Mouse (Mus musculus): Measurements from ENCODE around the gene Neu4. TPM values are rescaled to one million over a fixed set of nuclear protein-coding genes. Genes with fewer than 3 reads are reported as not detected.
"Not testable (repeated sequence)": the region's sequence is repeated elsewhere in the genome, so short reads cannot be mapped to it uniquely, and the experiment has no call there.

Neu4 gene
- not detected in 2 replicates for polyA plus RNA-seq (2012; rRNA removed)

DNA sequence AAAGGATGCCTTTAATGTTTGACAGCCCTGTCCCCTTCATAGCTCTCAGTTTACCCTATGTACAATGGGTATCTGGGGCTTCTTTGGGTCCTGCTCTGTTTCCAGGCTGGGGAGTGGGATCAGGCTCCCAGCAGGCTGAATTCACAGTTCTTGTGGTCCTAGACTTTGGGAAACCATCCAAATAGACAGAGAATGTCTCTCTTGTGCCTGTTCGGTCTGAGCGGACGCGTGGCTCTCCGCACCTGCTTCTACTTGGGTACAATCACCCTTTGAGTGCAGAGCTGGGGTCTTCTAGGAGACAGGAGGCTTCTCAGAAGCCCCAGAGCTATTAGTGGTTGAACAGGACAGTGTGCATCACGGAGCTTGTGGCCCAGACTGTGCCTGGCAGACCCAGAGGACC is at the start of gene Neu4:
Gene Neu4, plus strand, starts transcription at position 301 of the 400 bp plus-strand sequence.
- TF ChIP-seq CTCF (IDR thresholded peaks at IDR 0.05; ENCODE audit: borderline replicate concordance, extremely low read depth, insufficient read depth, insufficient read length) (no peak), POLR2A (IDR thresholded peaks at IDR 0.05; ENCODE audit: borderline replicate concordance, extremely low read depth, insufficient read depth, insufficient read length, poor library complexity, severe bottlenecking) (no peak)
- DNase-seq (ENCODE audit: low read depth) = no peak

DNA sequence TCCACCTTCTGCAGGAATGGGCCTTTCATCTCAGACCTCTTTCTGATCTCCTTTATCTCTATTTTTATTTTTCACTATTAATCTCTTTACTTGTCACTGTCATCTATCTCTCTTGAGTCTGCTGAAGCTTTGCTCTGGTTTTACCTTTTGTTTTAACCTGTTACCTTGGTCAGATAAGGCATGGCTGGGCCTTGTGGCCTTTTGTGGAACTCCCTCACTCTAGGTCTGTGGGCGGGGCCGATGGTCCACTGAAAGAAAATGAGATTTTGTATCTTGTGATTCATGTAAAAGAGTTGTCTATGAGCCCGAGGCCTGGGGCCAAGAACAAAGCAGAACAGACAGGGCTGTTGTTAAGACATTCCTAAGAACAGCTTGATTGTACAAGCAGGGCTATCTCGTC is 49.5 kb upstream of the Neu4 start:
- DNase-seq (ENCODE audit: low read depth) = not testable (repeated sequence)

DNA sequence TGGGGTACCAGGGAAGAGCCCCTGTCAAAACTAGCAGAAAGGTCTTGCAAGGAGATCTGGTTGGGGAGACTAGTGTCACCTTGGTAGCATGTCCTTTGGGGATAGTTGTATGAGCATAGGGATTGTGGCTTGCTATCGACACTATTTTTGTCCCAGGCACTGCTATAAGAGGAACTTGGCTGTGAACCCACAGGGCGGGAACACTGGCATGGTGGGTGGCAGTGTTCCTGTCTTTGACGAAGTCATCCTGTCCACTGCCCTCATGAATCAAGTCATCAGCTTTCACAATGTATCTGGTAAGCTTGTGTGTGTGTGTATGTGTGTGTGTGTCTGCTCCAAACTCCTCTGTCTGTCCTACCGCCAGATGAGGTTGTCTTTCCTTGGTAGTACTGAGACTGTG is 44.5 kb upstream of the Neu4 start:
- DNase-seq (ENCODE audit: low read depth) = not testable (repeated sequence)

DNA sequence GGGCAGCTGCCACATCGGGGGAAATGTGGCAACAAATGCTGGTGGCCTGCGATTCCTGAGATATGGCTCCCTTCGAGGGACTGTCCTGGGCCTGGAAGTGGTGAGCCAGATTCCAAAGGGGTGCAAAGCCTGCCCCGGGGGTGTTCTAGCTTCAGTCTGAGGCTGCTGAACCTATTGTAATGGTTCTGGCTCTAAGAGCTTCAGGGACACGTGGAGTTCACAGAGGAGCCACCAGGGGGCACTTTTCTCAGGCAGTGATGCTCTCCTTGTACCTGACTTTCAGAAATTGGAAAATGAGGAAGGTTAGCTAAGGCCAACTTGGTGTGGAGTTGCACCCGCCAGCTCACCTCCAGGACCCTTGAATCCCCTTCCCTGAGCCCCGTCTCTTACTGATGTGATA is 42.0 kb upstream of the Neu4 start:
- DNase-seq (ENCODE audit: low read depth) = not testable (repeated sequence)

DNA sequence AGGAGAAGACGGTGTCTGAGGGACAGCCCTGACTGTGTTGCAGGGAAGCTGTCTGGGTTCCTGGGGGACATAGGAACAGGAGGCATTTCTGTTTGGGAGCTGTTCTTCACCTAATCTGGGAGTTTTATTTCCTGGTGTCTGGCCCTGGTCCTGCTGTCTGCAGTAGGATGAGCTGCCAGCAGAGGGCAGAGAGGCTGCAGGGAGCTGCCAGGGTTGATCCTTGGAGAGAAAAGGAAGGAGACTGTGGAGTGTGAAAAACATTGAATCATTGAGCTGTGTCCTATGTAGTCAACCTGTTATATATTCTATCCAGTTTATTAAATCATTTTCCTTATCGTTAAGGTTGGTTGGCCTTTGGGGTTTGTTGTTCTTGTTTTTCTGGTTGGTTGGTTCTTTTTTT is 39.3 kb upstream of the Neu4 start:
- DNase-seq (ENCODE audit: low read depth) = not testable (repeated sequence)

DNA sequence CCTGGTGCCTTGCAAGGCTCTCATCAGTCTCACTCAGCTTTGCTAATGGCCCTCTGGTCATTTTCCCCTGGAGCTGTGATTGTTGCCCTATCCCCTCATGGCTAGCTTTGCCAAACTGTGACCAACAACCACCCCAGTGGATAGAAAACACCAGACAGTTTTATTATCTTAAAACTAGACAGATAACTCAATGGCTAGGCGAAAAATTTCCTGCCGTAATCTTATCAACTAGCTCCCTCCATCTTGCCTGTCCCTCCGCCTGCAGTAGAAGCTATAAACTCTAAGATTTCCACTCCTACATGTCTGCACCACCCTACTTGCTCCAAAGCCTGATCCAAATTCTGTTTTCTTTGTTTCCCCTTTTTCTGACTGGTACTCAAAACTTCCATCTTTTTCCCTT is 34.1 kb upstream of the Neu4 start:
- no peak for DNase-seq (ENCODE audit: low read depth)
- TF ChIP-seq CTCF (IDR thresholded peaks at IDR 0.05; ENCODE audit: borderline replicate concordance, extremely low read depth, insufficient read depth, insufficient read length) (no peak), POLR2A (IDR thresholded peaks at IDR 0.05; ENCODE audit: borderline replicate concordance, extremely low read depth, insufficient read depth, insufficient read length, poor library complexity, severe bottlenecking) (no peak)

DNA sequence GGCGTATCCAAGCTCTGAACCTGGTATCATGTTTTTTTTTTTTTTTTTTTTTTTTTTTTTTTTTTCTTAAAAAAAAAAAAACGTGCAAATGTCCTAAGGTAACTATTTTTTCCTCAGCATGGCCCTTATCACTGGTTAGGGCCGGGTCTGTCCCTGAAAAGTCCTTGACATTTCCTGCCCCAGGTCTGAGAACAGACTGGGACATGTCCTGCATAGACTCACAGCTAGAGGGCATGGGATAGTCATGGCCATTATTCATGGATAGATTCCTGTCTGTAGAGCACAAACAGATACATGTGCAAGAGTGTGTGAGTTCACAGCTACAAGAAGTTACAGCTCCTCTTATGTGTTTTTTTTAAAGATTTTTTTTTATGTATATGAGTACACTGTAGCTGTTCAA is 31.5 kb upstream of the Neu4 start:
- DNase-seq (ENCODE audit: low read depth) = no peak
- TF ChIP-seq CTCF (IDR thresholded peaks at IDR 0.05; ENCODE audit: borderline replicate concordance, extremely low read depth, insufficient read depth, insufficient read length) = no peak
- TF ChIP-seq POLR2A (IDR thresholded peaks at IDR 0.05; ENCODE audit: borderline replicate concordance, extremely low read depth, insufficient read depth, insufficient read length, poor library complexity, severe bottlenecking) = no peak

DNA sequence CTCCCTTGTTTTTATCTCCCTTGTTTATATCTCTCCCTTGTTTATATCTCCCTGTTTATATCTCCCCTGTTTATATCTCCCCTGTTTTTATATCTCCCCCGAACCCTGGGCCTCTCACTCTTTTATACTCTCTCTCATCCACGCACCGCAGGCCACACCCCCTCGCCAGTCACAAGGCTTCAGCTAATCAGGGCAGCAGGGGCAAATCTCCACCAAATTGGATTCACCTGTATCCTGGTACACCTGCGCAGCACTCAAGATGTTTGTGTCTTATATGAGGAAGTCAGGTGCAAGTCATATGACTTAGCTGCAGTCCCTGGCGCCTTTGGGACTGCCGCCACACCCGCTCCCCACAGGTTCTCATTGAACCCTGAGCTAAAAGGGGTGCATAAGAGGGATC is 30.0 kb upstream of the Neu4 start, which contains the start of gene Gal3st2c:
Gene Gal3st2c, plus strand, starts transcription at position 301 of the 400 bp plus-strand sequence.
- not testable (repeated sequence) for DNase-seq (ENCODE audit: low read depth)

DNA sequence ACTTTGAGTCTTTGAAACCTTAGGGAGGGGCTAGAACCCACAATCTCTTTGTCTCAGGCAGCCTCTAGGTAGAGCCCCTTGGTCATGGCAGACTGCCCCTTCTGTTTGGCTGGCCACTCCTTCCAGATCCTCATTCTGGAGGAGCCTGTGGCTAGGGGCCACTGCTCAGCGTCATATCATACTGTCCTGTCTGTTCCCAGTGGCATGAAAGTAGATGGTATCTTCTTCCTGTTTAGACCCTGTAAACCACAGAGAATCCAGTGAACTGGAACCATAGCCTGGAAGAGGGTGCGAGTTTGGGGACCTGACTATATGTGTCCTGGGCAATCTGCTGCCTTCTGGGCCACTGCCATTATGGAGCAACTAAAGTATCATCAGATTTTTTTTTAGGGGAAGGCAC is 29.2 kb upstream of the Neu4 start:
- not testable (repeated sequence) for DNase-seq (ENCODE audit: low read depth)

DNA sequence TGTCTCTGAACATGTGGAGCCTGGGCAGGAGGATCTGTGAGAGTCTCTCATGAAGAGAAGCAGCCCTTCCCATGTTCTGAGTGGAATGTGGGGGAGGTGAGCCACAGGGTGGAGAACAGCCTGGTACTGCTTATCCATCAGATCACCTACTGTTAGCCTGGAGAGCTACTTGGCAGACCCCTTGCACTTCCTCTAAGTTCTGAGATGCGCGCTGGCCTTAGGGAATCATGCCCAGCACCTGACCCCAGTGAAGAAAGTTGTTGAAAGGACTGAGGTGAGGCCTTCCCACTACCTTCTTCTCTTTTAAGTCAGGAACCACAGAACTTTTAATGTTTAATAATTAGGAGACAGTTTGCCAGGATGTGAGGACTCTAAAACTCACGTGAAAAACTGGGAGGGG is 28.8 kb upstream of the Neu4 start:
- not testable (repeated sequence) for DNase-seq (ENCODE audit: low read depth)

DNA sequence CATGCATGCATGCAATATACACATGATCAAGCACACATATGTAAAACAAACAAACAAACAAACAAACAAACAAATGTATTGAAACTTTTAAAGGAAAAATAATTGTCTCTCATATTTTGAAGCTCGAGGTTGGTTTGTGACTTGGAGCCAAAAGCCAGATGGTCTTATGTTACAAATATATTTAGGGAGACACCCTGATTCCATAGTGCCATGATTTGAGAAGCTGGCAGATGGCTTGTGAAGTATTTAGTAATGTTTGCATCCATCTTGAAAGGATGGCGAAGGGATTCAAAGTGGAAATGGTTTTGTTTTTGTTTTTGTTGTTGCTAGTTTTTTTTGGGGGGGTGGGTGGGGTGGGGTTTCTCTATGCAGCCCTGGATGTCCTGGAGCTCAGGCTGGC is 19.2 kb upstream of the Neu4 start:
- TF ChIP-seq CTCF (IDR thresholded peaks at IDR 0.05; ENCODE audit: borderline replicate concordance, extremely low read depth, insufficient read depth, insufficient read length) (no peak), POLR2A (IDR thresholded peaks at IDR 0.05; ENCODE audit: borderline replicate concordance, extremely low read depth, insufficient read depth, insufficient read length, poor library complexity, severe bottlenecking) (no peak)
- peak; percentile 43 for DNase-seq (ENCODE audit: low read depth)

DNA sequence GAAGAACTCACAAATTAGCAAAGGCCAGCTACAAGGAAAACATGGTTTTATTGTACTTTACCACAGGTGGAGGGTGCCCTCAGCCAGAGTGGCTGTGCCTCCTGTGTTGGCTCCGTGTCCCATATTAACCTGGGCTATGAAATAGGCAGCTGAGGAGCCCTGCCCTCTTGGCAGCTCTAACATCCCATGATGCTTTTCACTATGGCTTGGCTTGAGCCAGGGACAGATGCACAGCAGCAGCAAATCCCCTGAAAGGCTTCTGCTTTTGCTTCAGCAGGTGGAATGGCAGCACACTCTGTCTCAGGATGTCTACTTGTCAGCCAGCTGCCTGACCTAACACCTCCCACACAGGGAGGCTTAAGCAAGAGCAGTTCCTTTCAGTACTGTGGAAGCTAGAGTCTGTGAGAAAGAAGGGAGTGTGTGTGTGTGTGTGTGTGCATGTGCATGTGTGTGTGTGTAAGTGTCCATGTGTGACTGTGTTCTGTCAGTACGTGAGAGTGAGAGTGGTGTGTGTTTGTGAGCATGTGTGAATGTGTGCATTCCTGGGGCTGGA is 14.2 kb upstream of the Neu4 start:
- DNase-seq (ENCODE audit: low read depth) = not testable (repeated sequence)

DNA sequence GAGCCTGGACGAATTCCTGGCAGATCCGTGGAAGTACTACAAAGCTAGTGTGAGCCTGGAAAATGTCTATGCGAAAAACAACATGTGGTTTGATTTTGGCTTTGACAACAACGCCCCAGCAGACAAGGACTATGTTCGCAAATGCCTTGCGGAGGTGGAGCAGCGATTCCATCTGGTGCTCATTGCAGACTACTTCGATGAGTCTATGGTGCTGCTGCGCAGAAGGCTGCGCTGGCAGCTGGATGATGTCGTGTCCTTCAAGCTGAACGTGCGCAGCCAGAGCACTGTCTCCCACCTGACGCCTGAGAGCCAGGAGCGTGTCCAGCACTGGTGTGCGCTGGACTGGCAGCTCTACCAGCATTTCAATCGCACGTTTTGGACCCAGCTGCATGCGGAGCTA is 11.4 kb upstream of the Neu4 start:
- not testable (repeated sequence) for DNase-seq (ENCODE audit: low read depth)

DNA sequence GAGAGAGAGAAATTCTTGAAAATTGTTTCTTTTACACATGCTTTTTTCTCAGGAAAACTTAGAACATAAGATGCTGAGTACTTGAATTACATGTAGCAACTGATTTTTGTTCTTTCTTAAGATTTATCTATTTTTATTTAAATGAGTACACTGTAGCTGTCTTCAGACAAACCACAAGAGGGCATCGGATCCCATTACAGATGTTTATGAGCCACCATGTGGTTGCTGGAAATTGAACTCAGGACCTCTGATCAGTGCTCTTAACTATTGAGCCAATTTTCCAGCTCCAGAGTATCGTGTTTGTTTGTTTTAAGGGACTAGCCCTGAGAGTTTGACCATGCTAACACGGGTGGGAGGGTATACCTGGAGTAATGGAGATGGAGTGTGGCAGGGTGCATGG is 8.6 kb upstream of the Neu4 start:
- DNase-seq (ENCODE audit: low read depth) = no peak
- TF ChIP-seq CTCF (IDR thresholded peaks at IDR 0.05; ENCODE audit: borderline replicate concordance, extremely low read depth, insufficient read depth, insufficient read length) (no peak), POLR2A (IDR thresholded peaks at IDR 0.05; ENCODE audit: borderline replicate concordance, extremely low read depth, insufficient read depth, insufficient read length, poor library complexity, severe bottlenecking) (no peak)

DNA sequence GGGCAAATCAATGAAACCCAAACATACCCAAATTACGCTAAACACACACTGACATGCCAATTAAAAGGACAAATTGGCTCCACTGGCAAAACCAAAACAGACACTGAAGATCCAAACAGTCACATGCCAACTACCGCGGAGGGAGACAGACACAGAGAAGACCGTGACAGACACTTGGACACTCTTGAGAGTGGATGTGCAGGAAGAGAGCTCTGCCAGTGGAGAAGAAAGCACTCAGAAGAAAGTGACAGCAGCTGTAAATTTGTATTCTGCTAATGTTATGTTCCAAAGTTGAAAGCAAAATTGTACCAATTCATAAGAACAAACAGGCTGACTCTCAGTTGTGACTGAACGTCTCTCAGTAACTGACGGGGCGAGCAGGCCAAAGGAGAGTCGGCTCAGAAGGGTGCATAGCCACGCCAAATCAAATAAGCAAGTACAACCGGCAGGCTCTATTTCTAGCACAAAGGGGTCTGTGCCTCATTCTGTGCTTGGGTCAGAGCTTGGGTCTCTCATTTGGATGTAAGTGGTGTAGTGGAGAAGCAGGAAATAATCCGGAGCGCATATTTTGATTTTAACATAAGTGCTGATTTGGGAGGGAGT is 7.4 kb downstream of the Neu4 start:
- peak; percentile 24 for DNase-seq (ENCODE audit: low read depth)
- TF ChIP-seq CTCF (IDR thresholded peaks at IDR 0.05; ENCODE audit: borderline replicate concordance, extremely low read depth, insufficient read depth, insufficient read length) (no peak), POLR2A (IDR thresholded peaks at IDR 0.05; ENCODE audit: borderline replicate concordance, extremely low read depth, insufficient read depth, insufficient read length, poor library complexity, severe bottlenecking) (no peak)
